Mouse (Mus musculus) spleen, postnatal 0 days (tissue): Measurements from ENCODE around the gene Ncr1. TPM values are rescaled to one million over a fixed set of nuclear protein-coding genes. Genes with fewer than 3 reads are reported as not detected.

Experiments
- polyA plus RNA-seq: library from polyadenylated mRNA; unstranded; fragments of >200 nt; fragmentation: Nextera tagmentation; extraction: Ambion mirVana; gene quantifications from 2 replicates; pipeline ENCODE4 v1.2.1, GENCODE M21; 2015

The Ncr1 gene
- polyA plus RNA-seq, result 1.5 and 2.3 TPM in 2 replicates

GRCm38 (mm10) chr7:4337509-4337908, at the start of gene Ncr1:
Ncr1 (plus strand) TSS chr7:4337724.

Other genes with a start within 250 kb of the Ncr1 start
- gene Ttyh1, start 218.3 kb upstream of the Ncr1 start, polyA plus RNA-seq, result 0.71 and 0.86 TPM in 2 replicates
- 21.8 and 23.8 TPM in 2 replicates for gene Leng8, start 200.7 kb upstream of the Ncr1 start, polyA plus RNA-seq
- gene Leng9, start 187.3 kb upstream of the Ncr1 start, polyA plus RNA-seq, result 2.7 and 3.3 TPM in 2 replicates
- gene Cdc42ep5, start 172.9 kb upstream of the Ncr1 start, polyA plus RNA-seq, result 10.2 and 13.2 TPM in 2 replicates
- gene Lilra5, start 100.0 kb upstream of the Ncr1 start, polyA plus RNA-seq, result 0.18 and 0.23 TPM in 2 replicates
- 1.4 and 1.5 TPM in 2 replicates for gene Gp6, start 60.0 kb downstream of the Ncr1 start, polyA plus RNA-seq
- 8.5 and 10.2 TPM in 2 replicates for gene Rdh13, start 107.9 kb downstream of the Ncr1 start, polyA plus RNA-seq
- gene Eps8l1, start 123.0 kb downstream of the Ncr1 start, polyA plus RNA-seq, result 0.36 and 3.4 TPM in 2 replicates
- gene Ppp1r12c, start 164.0 kb downstream of the Ncr1 start, polyA plus RNA-seq, result 34.4 and 38.5 TPM in 2 replicates
- 8.4 and 12.2 TPM in 2 replicates for gene Tnnt1, start 178.7 kb downstream of the Ncr1 start, polyA plus RNA-seq
- gene Tnni3, start 186.5 kb downstream of the Ncr1 start, polyA plus RNA-seq, result 2.8 and 3.6 TPM in 2 replicates
- 0.29 and 0.36 TPM in 2 replicates for gene Dnaaf3, start 194.7 kb downstream of the Ncr1 start, polyA plus RNA-seq
- gene Syt5, start 209.8 kb downstream of the Ncr1 start, polyA plus RNA-seq, result 0.66 and 1.0 TPM in 2 replicates